Mouse (Mus musculus) brain, embryonic 14.5 days (tissue): Measurements from ENCODE around the gene Gfap.

ENCODE experiments used
- CTCF ChIP-seq: fragments of 200-500 bp; IDR thresholded peaks from 2 replicates; pipeline ENCODE4 v1.5.1; 2012; ENCODE audit warnings: inconsistent platforms, mild to moderate bottlenecking, moderate library complexity, borderline replicate concordance; ENCODE audit not compliant: insufficient read depth, insufficient read length; ENCODE audit errors: extremely low read depth
- POLR2A ChIP-seq: fragments of 200-500 bp; IDR thresholded peaks from 2 replicates; pipeline ENCODE4 v1.6.1; 2012; ENCODE audit warnings: mild to moderate bottlenecking, inconsistent platforms, borderline replicate concordance; ENCODE audit not compliant: poor library complexity, insufficient read depth, insufficient read length, severe bottlenecking; ENCODE audit errors: extremely low read depth

- no peak for TF ChIP-seq POLR2A
- no peak for TF ChIP-seq CTCF
Measured at GRCm38 (mm10) chr11:102896641-102897040, 4.1 kb downstream of the Gfap start.
